Mouse (Mus musculus) stomach, adult 2 months (tissue): Measurements from ENCODE around the gene Duox1. TPM values are rescaled to one million over a fixed set of nuclear protein-coding genes. Genes with fewer than 3 reads are reported as not detected.

Experiments
- polyA plus RNA-seq: library from polyadenylated mRNA; depleted of rRNA; stranded (reverse); fragments of >200 nt; gene quantifications from 2 replicates; pipeline ENCODE4 v1.2.3, GENCODE M21; 2012; rRNA removed

The Duox1 gene
- polyA plus RNA-seq, result 2.9 and 5.0 TPM in 2 replicates

GRCm38 (mm10) chr2:122315372-122315771 is at the start of gene Duox1:
Duox1 (plus strand) TSS chr2:122315672.

DNA sequence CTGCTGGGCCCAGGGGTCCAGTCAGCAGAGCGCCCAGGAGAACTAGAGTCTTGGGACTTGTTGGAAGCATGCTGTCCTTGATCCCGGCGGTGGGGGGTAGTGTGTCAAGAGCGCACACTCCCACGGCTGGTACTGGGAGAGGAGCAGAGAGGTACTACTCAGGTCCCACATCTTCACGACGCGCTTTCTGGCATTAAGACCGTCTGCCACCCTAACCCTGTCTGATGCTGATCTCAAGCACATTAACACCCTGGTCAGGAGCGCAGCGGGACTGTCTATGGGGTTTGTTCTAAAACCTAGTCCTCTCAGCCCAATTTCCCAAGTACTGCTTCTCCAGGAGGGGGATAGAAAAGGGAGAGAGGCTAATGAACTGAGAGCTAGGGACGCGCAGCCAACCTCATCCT is 17.4 kb upstream of the Duox1 start, which contains the start of gene Duox2:
Gene Duox2, minus strand, starts transcription at position 354 of the 404 bp plus-strand sequence.

GRCm38 (mm10) chr2:122298596-122299490 is 16.6 kb upstream of the Duox1 start, which contains the start of gene Duoxa2:
Duoxa2 (plus strand) TSS chr2:122298900.

DNA sequence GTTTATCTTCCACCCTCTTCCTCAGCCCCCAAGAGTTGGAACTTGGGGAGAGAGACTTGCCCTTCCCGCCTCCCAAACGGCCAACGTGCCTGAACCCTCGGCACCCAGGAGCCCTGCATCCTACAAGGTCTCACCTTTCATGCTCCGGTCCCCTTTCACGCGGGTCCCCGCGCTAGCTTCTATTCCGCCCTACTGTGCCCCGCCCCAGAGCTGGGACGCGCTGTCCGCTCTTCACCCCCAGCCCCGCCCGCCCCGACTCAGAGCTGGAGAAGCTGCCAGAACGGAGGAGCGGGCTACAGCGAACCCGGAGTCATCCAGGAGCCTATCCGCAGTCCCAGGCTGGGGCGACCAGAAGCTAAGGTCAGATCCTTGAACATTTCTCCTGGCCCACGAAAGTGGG is 1.9 kb upstream of the Duox1 start, which contains the start of gene Duoxa1:
Gene Duoxa1, minus strand, starts transcription at position 195 of the 400 bp plus-strand sequence.

DNA sequence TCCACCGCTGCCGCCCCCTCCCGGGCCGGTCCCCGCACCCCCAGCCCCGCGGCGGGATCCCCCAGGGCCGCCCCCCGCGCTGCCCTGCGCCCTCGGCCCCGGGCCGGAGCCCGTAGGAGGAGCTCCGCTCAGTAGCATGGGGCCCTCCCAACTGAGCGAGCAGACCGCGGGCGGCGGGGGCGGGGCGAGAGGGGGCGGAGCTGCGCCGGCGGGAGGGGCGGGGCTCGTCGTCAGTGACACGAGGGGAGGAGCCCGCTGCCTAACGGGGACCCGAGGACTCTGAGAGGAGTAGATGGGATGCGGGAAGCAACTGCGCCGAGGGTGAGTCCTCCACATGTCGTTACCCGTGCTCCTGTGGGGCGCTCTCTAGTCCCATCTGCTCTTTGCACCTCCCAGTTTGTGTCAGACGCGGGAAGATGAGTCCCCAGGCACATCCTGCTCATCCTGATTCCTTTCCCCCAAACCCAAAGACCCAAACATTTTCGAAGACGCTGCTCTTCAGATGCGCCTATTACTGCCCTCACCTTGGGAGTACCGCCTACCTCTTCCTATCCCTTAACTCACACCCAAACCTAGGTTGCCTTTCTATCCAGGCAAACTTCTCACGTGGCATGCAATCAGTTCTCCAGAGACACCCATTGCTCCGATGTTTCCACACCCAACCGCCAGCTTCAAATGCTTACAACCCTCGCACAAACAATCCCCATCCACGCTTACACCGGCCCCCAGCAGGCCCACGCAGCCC is 53.7 kb downstream of the Duox1 start, which contains the start of gene Shf:
Gene Shf, minus strand, starts transcription at position 168 of the 745 bp plus-strand sequence.

Other genes starting within 250 kb of the Duox1 start
- gene Spg11, start 197.3 kb upstream of the Duox1 start, polyA plus RNA-seq, result 2.6 and 3.2 TPM in 2 replicates
- 116 and 155 TPM in 2 replicates for gene B2m, start 168.0 kb upstream of the Duox1 start, polyA plus RNA-seq
- not detected in 2 replicates for gene Trim69, start 155.0 kb upstream of the Duox1 start, polyA plus RNA-seq
- not detected in 2 replicates for gene Patl2, start 129.5 kb upstream of the Duox1 start, polyA plus RNA-seq
- gene Terb2, start 129.4 kb upstream of the Duox1 start, polyA plus RNA-seq, result not detected in 2 replicates
- gene Sord, start 80.9 kb upstream of the Duox1 start, polyA plus RNA-seq, result 3.1 and 3.2 TPM in 2 replicates
- gene Duox2, start 17.2 kb upstream of the Duox1 start, polyA plus RNA-seq, result 34.1 and 51.8 TPM in 2 replicates
- 85.7 and 252 TPM in 2 replicates for gene Duoxa2, start 16.8 kb upstream of the Duox1 start, polyA plus RNA-seq
- 7.4 and 9.4 TPM in 2 replicates for gene Duoxa1, start 1.9 kb upstream of the Duox1 start, polyA plus RNA-seq
- gene Shf, start 53.5 kb downstream of the Duox1 start, polyA plus RNA-seq, result 4.4 and 6.3 TPM in 2 replicates
- 0.32 and 0.33 TPM in 2 replicates for gene Slc28a2, start 110.8 kb downstream of the Duox1 start, polyA plus RNA-seq
- not detected in 2 replicates for gene Gm14085, start 169.3 kb downstream of the Duox1 start, polyA plus RNA-seq